Mouse (Mus musculus): ENCODE data around the gene Tle4. TPM values are rescaled to one million over a fixed set of nuclear protein-coding genes. Genes with fewer than 3 reads are reported as not detected.

Tle4 gene
- total and polyA plus RNA-seq, 2 experiments from 2014 or later: 16.3 to 38.9 TPM

- Histone ChIP-seq H3K4me1 (ENCODE audit: insufficient read depth, low read length) (no peaks in the 10 kb centered on the region), H3K4me3 (ENCODE audit: low read length) (no peak overlapping the region), H3K27me3 (ENCODE audit: insufficient read depth, low read length) (no peaks in the 10 kb centered on the region), H3K27ac (no peak overlapping the region), H3K36me3 (ENCODE audit: insufficient read depth, low read length) (no peaks in the 10 kb centered on the region; the same call in 1 of the 2 replicates), H3K4me2 (ENCODE audit: low read depth, low read length) (no peak overlapping the region), H3K9ac (replicated peaks; ENCODE audit: low read length) (no peak overlapping the region), H3K9me3 (ENCODE audit: low read length) (no peaks in the 10 kb centered on the region)
- no peak for DNase-seq (ENCODE audit: low spot score)
- TF ChIP-seq CTCF (IDR thresholded peaks at IDR 0.05; ENCODE audit: low read depth): no peak
- no peak for ATAC-seq
- WGBS: 95% methylated on average over 2 of the region's 2 CpGs
Observed at GRCm38 (mm10) chr19:14468733-14469132, 129.1 kb downstream of the Tle4 start.

- H3K9ac ChIP-seq (replicated peaks; ENCODE audit: low read length): no peak overlapping the region
- no peak for DNase-seq (ENCODE audit: low spot score)
- H3K27ac ChIP-seq: no peak overlapping the region
- TF ChIP-seq CTCF (IDR thresholded peaks at IDR 0.05; ENCODE audit: low read depth): no peak
- peaks cover 4% of the 10 kb centered on the region; the same call in 1 of the 2 replicates for H3K36me3 ChIP-seq (ENCODE audit: insufficient read depth, low read length)
- no peak overlapping the region for H3K4me3 ChIP-seq (ENCODE audit: low read length)
- no peaks in the 10 kb centered on the region for H3K4me1 ChIP-seq (ENCODE audit: insufficient read depth, low read length)
- H3K27me3 ChIP-seq (ENCODE audit: insufficient read depth, low read length): no peaks in the 10 kb centered on the region
- ATAC-seq: no peak
- no peak overlapping the region for H3K4me2 ChIP-seq (ENCODE audit: low read depth, low read length)
- 91% methylated on average over 8 of the region's 8 CpGs for WGBS
- no peaks in the 10 kb centered on the region for H3K9me3 ChIP-seq (ENCODE audit: low read length)
Observed at GRCm38 (mm10) chr19:14466020-14466419, 131.8 kb downstream of the Tle4 start.

GRCm38 (mm10) chr19:14463281-14464079 is 134.4 kb downstream of the Tle4 start:
- ATAC-seq (no peak), DNase-seq (ENCODE audit: low spot score) (no peak)
- Histone ChIP-seq H3K4me3 (ENCODE audit: low read length) (no peak overlapping the region), H3K27ac (no peak overlapping the region), H3K9me3 (ENCODE audit: low read length) (no peaks in the 10 kb centered on the region), H3K4me1 (ENCODE audit: insufficient read depth, low read length) (no peaks in the 10 kb centered on the region), H3K27me3 (ENCODE audit: insufficient read depth, low read length) (no peaks in the 10 kb centered on the region), H3K4me2 (ENCODE audit: low read depth, low read length) (no peak overlapping the region), H3K36me3 (ENCODE audit: insufficient read depth, low read length) (peaks cover 4% of the 10 kb centered on the region; the same call in 1 of the 2 replicates), H3K9ac (replicated peaks; ENCODE audit: low read length) (no peak overlapping the region)
- no peak for TF ChIP-seq CTCF (IDR thresholded peaks at IDR 0.05; ENCODE audit: low read depth)
- 94% methylated on average over 5 of the region's 5 CpGs for WGBS

GRCm38 (mm10) chr19:14453486-14453885 is 144.4 kb downstream of the Tle4 start:
- no peaks in the 10 kb centered on the region for H3K27me3 ChIP-seq (ENCODE audit: insufficient read depth, low read length)
- no peak overlapping the region for H3K27ac ChIP-seq
- peaks cover 3% of the 10 kb centered on the region; the same call in 1 of the 2 replicates for H3K36me3 ChIP-seq (ENCODE audit: insufficient read depth, low read length)
- TF ChIP-seq CTCF (IDR thresholded peaks at IDR 0.05; ENCODE audit: low read depth): no peak
- H3K4me1 ChIP-seq (ENCODE audit: insufficient read depth, low read length): no peaks in the 10 kb centered on the region
- WGBS: 61% methylated on average over 10 of the region's 10 CpGs
- ATAC-seq: no peak
- H3K9me3 ChIP-seq (ENCODE audit: low read length): no peaks in the 10 kb centered on the region
- H3K4me3 ChIP-seq (ENCODE audit: low read length): no peak overlapping the region
- peak; percentile 31 for DNase-seq (ENCODE audit: low spot score)
- no peak overlapping the region for H3K4me2 ChIP-seq (ENCODE audit: low read depth, low read length)
- H3K9ac ChIP-seq (replicated peaks; ENCODE audit: low read length): no peak overlapping the region

GRCm38 (mm10) chr19:14451329-14451728 is 146.5 kb downstream of the Tle4 start:
- H3K4me1 ChIP-seq (ENCODE audit: insufficient read depth, low read length): no peaks in the 10 kb centered on the region
- no peak for TF ChIP-seq CTCF (IDR thresholded peaks at IDR 0.05; ENCODE audit: low read depth)
- H3K4me3 ChIP-seq (ENCODE audit: low read length): no peak overlapping the region
- no peaks in the 10 kb centered on the region for H3K9me3 ChIP-seq (ENCODE audit: low read length)
- 78% methylated on average over 6 of the region's 6 CpGs for WGBS
- no peak overlapping the region for H3K27ac ChIP-seq
- no peaks in the 10 kb centered on the region for H3K27me3 ChIP-seq (ENCODE audit: insufficient read depth, low read length)
- ATAC-seq (no peak), DNase-seq (ENCODE audit: low spot score) (no peak)
- no peak overlapping the region for H3K9ac ChIP-seq (replicated peaks; ENCODE audit: low read length)
- H3K4me2 ChIP-seq (ENCODE audit: low read depth, low read length): no peak overlapping the region
- 0 out of 2 replicates have a peak, but pooled peaks cover 3% of the 10 kb centered on the region for H3K36me3 ChIP-seq (ENCODE audit: insufficient read depth, low read length)

GRCm38 (mm10) chr19:14449738-14450137 is 148.1 kb downstream of the Tle4 start:
- peak; percentile 41; the same call in 1 of the 2 replicates for TF ChIP-seq CTCF (IDR thresholded peaks at IDR 0.05; ENCODE audit: low read depth)
- no peaks in the 10 kb centered on the region for H3K4me1 ChIP-seq (ENCODE audit: insufficient read depth, low read length)
- 0 out of 2 replicates have a peak, but pooled peaks cover 3% of the 10 kb centered on the region for H3K36me3 ChIP-seq (ENCODE audit: insufficient read depth, low read length)
- WGBS: 83% methylated on average over 3 of the region's 3 CpGs
- no peak overlapping the region for H3K4me2 ChIP-seq (ENCODE audit: low read depth, low read length)
- H3K4me3 ChIP-seq (ENCODE audit: low read length): no peak overlapping the region
- no peak for DNase-seq (ENCODE audit: low spot score)
- no peak for ATAC-seq
- H3K27ac ChIP-seq: no peak overlapping the region
- no peak overlapping the region for H3K9ac ChIP-seq (replicated peaks; ENCODE audit: low read length)
- H3K9me3 ChIP-seq (ENCODE audit: low read length): no peaks in the 10 kb centered on the region
- no peaks in the 10 kb centered on the region for H3K27me3 ChIP-seq (ENCODE audit: insufficient read depth, low read length)

GRCm38 (mm10) chr19:14448586-14448985 is 149.3 kb downstream of the Tle4 start:
- ATAC-seq: no peak
- Histone ChIP-seq H3K27me3 (ENCODE audit: insufficient read depth, low read length) (no peaks in the 10 kb centered on the region), H3K9ac (replicated peaks; ENCODE audit: low read length) (no peak overlapping the region), H3K4me1 (ENCODE audit: insufficient read depth, low read length) (no peaks in the 10 kb centered on the region), H3K36me3 (ENCODE audit: insufficient read depth, low read length) (0 out of 2 replicates have a peak, but pooled peaks cover 3% of the 10 kb centered on the region), H3K27ac (no peak overlapping the region), H3K4me3 (ENCODE audit: low read length) (no peak overlapping the region), H3K9me3 (ENCODE audit: low read length) (no peaks in the 10 kb centered on the region), H3K4me2 (ENCODE audit: low read depth, low read length) (no peak overlapping the region)
- WGBS: 35% methylated on average over 2 of the region's 2 CpGs
- DNase-seq (ENCODE audit: low spot score): no peak
- TF ChIP-seq CTCF (IDR thresholded peaks at IDR 0.05; ENCODE audit: low read depth): no peak
